Mouse (Mus musculus) cerebellum, postnatal 14 days (tissue): ENCODE results near the gene Nosip.
A peak's percentile ranks its signal among the peaks of the same experiment; 100 is the strongest.

ENCODE experiments used
- DNase-seq, 2 experiments: peaks; one replicate each; pipeline ENCODE4 v3.0.0; 2021; ENCODE audit warnings: mixed read lengths in 2 of 2

Nosip gene

DNA sequence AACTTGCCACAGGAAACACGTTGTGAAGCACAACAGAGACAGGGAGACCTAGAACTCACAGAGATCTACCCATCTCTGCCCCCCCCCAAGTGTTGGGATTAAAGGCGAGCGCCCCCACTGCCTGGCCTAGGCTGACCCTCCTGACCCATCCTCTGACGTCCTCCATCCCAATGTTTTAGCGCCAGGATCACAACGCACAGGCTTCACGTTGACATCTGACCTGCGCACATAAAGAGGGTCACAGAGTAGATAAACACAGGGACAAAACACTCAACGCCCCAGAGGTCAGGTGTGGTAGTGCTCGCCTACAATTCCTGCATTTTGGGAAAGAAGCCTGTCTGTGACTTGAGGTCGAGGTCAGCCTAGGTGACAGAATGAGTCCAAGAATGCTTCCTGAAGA is 25.5 kb upstream of the Nosip start:
- DNase-seq = no peak

DNA sequence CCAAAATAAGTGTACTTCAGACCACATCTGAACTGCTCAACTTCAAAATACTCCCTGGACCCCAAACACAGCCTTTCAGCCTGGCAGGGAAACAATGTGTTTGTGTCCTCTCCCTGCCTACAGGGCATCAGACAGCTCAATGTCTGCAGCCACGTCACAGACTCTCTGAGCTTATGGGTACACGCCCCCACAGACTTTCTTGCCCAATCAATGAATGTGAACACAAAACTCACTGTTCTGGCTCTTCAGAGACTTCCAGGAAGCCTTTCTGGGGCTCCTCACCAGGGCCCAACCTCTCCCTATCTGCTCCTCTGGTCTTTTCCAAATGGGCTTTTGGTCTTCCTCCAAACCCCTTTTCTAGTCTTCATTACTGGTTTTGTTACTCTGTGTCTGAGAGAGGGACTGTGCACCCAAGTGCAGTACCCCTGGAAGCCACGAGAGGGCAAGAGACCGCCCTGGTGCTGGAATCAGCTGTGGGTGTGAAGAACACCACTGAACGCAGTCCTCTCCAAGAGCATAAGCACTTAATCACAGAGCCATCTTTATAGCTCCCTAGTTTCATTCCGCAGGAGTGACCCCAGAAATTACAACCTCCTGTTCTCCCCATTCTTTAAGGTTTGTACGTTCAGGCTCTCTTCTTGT is 24.4 kb upstream of the Nosip start:
- DNase-seq = peak; percentile 66 to 82

DNA sequence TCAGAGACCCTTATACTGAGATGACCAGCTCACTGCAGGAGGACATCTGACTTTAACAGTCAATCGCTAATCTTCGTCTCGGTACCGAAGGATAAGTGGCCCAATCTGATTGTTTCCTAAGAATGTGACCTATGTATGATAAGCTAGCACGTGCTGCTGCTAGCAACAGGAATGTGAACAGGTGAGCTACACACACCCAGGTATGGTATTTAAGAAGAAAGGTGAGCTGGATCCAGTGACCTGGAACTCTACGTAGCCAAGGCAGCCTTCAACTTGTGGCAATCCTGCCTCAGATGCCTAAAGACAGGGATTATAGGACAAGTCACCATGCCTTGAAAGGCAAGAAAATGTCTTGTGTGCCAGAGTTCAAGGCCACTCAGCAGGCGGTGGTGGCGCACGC is 23.8 kb upstream of the Nosip start:
- no peak for DNase-seq

DNA sequence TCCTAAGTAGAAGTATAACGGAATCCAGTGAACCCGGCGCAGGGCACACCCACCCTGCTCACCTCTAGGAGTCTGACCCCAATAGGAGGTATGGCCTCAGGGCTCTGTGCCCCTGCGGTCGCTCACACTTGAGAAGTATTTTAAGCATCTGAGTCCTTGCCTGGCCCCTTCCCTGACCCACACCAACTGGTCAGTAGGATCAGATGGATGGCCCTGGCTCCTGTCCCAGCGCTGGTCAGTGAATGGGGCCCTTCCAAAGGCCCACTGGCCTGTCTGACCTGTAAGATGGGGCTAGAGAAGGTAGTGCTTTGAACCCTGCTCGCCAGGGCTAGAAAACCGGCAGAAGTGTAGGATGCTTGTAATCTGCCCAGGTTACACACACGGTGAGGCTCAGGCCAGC is 21.4 kb upstream of the Nosip start:
- no peak for DNase-seq

DNA sequence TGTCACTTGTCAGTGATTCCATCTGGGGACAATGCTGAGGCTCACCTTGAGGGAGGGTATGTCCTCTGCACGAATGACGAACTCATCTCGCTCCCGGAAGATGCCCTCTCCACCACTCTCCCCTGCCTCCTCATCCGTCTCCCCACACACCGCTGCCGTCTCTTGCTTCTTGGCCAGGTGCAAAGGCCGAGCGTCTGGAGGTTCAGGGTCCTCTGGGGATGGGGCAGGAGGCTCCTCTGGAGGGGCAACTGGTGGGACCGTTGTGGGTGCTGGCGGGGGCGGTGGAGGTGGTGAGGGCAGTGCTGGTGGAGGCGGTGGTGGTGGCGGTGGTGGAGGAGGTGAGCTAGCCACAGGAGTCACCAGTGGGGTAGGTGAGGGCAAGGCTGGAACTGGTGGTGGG is 18.9 kb upstream of the Nosip start:
- no peak for DNase-seq

DNA sequence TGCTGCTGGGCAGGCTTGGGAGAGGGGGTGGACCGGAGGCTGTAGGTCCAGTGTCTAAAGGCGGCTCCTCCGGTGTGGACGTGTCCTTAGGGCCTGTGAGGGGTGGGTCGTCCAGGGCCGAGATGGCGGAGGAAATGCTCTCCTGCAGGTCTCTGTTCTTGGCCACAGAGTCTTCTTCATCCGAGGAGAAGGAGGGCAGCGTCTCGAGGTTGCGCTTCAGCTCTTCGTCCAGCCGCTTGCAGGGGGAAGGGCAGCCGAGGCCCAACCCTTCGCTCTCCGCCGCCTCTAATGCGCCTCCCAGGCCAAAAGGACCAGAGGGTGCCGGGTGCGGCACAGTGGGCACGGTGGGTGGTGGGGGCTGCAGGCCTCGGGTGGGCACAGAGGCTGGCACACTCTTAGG is 16.5 kb upstream of the Nosip start:
- DNase-seq = no peak

DNA sequence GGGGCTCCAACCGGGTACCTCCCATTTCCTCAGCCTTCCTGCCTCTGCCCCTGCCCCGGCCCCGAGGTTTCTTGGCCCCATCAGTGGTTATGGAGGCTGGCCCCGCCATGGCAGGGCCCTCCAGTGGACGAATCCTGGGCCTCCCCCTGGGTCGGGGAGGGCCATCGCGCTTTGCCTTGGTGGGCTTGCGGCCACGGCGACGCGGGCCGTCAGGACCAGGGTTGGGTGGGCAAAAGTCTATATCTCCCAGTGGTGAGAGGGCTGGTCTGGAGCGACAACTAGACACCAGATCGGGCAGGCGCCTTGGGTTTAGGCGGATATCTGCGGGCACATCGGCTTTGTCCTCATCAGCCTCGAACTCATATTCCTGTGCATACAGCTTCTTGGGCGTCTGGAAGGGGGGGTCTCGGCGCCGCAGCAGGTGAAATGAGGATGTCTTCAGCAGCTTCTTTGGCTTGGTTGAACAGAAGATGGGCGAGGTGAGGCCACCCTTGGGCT is 15.3 kb upstream of the Nosip start:
- DNase-seq = no peak

DNA sequence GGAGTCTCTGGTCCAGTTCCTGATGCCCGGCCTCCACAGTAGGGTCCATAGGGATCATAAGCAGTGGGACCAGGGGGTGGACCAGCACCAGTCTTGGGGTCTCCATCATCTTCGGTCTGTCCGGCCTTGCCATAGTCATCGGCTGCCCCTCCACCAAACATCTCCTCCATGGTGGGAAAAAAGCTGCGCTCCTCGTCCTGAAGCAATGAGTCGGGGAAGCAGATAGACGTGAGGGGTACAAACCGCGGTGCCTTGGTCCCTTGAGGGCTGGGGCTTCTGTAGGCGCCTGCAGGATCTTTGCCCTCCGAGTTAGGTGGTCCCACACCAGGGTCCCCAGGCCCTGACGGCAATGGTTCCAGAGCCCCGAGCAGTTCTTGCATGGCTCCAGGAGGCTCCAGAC is 14.7 kb upstream of the Nosip start:
- DNase-seq = no peak

DNA sequence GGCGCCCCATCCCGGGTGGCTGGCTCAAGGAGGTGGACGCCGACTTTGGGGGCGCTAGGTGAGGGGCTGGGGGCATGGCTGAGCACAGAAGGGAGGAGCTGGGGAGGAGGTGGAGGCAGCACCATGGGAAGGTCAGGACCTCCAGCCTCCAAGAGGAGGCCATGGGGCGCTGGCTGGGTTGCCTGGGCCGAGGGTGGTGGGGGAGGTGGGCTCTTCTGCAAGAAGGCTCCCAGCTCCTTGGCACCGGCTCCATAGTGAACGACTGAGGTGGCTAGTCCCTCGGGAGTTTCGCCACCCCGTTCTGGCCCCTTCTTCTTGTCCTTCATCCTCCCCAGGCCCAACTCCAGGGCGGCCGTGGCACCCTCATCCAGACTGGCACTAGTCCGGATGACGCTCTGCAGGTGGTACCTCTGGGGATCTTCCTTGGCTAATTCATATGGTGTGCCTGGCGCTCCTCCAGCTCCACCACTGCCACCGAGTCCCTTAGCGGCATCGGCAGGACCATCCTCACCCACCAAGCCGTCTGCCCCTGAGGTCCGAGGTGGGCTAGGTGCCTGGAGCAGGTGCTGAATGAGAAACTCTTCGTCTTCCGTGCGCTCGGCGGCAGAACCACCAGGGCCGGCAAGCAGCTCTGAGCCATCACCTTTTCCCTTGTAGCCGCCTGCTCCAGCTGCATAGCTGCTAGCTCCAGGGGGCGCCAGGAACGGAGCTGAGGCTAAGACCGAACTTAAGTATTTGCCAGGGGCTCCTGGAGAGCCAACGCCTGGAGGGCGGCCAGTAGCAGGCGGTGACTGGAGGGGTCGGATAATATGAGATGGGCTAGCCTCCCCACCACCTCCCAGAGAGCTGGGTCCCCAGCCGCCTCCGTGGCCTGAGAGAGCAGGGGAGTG is 14.0 kb upstream of the Nosip start:
- no peak for DNase-seq

DNA sequence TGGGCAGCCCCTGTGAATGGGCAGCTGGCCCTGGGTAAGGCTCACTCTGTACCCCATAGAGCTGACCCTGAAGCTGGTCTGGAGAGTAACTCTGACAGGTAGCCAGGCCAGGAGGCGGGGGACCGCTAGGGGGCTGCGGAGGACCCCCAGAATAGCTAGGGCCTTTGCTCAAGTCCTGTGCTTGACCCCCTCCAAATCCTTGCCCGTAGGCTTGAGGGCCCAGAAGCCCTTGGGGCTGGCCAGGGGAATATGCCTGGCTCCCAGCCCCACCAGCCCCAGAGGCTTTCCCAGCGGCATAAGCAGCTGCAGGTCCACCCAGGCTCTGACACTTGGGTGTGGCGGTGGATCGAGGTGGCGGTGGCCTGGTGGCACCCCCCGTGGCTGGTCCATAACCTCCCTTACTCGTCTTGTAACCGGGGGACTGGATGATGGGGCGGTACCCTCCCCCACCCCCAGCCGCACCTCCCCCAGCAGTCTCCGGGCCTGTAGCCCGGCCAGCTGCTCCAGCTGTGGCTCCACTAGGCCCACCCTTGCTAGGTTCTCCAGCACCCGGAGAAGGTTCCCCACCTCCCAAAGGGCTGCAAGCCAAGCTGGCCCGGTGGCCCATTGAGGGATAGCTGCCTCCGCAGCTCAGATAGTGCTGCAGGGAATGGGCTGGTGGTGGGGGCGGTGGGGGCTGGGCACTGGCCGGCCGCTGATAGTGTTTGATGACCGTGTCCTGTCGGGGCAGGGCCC is 13.1 kb upstream of the Nosip start:
- no peak for DNase-seq

DNA sequence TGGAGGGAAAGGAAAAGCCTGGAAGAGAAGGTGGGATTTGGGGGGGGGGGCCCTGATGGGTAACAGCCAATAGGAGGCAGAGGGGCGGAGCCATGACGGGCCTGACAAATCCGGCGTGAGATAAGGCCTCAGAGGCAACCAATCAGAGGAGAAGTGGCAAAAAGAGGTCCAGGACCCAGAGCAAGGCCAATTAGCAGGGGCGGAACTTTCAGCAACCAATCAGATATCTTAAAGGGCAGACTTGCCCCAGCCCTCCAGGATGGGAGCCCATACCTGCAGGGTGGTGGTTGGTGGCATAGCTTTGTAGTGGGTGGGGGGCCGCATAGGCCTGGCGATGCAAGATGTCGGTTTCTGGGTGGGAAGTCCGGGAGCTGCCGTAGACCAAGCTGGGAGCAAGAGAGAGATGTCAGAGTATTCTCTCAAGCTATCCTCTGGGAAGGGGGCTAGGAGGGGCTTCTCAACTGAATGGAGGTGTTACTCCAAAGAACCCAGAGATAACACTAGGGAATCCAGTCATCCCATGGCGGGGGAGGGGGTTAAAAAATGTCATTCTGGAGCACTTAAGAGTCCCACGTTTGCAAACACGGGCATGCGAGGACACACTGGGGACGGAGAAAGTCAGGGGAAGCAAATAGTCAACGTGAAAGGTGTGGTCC is 11.2 kb upstream of the Nosip start:
- peak; percentile 83 to 89 for DNase-seq

DNA sequence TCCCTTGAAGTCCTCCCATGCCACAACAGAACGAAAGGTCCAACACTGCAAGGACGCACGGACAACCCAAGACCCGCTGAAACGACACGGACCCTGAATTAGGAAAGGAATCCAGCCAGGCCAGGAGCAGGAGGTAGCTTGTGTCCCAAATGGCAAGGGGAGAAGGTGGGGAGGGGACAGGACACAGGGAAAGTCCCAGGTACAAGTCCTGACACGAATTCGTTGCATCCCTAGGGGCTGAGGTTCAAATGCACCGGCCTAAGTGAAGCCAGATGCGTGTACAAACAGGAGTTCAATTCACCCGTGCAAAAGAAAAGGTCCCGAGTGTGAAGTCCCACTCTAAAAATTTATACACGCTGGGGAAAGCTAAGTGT is 10.6 kb upstream of the Nosip start:
- no peak for DNase-seq

DNA sequence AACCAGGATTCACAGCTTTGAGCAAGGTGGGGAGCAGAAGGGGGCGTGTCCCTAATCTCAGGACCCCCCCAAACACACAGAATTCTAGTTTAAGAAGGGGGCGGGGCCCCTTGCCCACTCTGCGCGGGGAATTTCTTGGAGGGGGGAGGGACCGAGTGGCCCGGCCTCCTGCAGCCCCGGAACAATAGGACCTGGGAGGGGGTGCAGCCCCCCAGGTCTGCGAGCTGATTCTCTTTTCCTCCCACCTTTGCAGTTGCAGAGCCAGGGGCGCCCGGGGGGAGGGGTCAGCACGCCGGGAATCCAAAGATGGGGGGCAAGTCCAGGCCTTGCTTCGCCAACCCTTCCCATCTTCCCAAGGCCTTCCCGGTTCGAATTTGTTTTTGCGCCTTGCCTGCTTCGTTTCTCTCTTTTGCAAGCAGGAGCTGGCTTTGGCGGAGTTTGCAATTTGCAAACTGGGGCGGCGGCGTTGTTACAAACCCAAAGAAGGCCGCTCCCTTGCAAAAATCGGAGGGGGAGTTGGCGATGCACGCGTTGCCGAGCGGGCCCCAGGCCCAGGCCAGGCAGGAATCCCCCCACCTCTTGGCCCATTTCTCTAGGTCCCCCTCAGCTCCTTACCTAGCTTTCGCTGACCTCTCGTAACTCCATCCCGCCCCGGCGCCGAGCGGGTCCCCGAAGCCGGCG is 9.9 kb upstream of the Nosip start:
- peak; percentile 66 to 67 for DNase-seq

DNA sequence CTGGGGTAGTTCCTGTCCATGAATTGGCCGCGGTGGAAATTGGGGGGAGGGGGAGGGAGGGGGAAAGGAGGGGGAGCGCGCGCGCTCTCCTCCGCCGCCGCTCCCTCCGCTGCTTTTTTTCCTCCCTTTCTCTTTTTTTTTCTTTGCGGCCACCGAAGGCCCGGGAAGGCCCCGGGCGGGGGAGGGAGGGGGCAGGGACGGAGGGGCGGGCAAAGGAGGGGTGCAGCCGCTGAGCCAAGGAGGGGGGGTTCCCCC is 9.4 kb upstream of the Nosip start, which contains the start of gene Prr12:
Gene Prr12, minus strand, starts transcription at position 20 of the 255 bp plus-strand sequence.
- no peak for DNase-seq

DNA sequence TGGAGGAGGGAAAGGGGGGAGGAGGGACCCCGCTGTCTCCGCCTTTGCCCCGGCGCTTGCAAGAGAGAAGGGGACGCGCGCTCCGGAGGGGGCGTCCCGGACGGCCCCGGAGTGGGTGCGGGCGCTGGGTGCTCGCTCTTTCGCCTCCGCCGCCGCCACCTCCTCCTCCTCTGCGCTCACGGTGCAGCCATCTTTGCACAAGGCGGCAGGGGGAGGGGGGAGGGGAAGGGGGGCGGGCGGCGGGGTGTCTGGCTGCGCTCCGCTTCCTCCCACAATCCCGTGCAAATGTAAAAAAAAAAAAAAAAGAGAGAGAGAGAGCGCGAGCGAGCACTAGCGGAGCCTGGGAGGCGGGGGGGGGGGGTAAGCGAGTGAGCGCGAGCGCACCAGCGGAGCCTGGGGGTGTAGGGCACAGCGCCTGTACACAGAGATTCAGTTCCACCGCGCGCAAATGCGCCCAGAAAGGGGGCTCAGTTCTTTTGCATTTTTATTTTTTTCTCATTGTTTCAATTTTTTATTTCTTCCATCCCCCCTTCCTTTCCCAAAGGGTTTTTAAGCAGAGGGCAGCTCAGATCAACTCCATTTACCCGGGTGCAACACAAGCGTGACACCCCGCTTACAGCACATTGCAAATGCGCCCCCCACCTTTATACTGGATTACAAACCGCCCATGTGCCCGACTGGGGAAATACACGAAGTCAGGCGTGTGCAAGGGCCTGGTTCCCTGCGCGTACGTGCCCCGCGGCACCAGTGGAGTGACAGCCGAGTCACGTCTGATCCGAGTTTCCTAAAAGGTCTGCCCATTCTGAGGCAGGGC is 8.9 kb upstream of the Nosip start:
- DNase-seq = peak; percentile 77 to 82

DNA sequence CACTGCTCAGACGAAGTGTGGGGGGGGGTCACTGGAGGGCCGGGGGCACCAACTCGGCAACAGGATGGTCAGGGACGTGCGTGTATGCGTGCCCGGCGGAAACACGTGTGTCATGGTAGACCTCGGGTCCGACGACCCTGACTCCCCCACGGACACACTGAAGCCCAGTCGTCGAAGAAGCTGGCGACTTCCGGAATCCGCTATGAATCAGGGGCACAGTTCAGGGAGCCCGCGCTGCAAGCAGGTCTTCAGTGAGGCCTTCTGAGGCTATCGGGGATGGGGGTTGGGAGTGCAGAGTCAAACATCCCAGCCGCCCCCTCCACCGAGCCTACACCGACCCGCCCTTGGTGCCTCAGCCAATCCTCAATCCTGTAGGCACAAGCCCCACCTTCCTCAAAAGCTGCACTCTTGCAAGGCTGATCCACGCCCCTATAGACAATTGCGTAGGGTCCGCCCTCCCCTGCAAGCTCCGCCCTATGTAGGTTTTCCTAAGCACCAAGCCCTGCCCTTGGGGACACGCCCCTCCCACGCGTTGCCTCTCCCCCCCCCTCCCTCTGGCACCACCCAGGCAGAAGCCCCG is 8.2 kb upstream of the Nosip start:
- peak; percentile 91 to 92 for DNase-seq

DNA sequence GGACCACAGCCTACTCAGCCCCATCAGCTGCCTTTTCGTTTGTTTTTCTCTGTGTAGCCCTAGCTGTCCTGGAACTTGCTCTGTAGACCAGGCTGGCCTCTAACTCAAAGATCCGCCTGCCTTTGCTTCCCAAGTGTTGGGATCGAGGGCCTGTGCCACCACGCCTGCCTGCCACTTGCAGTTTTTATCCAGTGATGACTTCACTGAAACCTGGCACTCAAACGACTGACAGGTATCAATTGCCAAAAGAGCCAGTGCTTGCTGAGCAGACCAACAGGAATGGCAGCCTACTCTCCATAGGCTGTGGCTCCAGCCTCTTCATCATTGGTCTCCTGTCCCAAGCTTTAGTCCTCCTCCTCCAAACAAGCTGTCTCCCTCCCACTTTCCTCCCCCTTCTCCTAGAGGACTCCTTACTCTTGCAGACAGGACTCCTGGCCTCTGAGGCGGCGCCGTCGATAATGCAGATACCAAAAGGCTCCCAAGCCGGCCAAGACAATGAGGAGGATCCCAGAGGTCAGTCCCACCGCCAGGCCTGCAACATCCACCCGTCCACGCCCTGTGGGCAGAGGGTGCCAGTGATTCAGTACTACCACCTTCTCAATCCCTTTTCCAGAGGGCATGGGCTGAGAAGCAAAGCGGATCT is 5.8 kb upstream of the Nosip start:
- DNase-seq = peak in 1 of 2 experiments; percentile 47

DNA sequence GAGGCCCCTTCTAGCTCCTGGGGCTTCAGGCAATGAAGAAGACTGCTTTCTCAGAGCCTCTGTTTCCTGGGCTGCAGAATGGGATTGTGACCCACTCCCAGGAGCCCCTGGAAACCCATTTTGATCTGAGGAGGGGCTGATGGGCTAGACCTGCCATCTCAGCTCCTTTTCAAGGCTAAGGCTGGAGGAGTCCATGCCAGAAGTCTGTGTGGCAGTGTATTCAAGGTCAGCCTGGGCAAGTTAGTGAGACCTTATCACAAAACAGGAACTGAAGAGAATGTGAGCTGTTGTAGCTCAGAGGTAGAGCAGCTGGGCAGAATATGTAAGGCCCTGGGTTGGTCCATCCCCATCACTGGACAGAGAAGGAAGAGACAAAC is 5.3 kb upstream of the Nosip start:
- no peak for DNase-seq

DNA sequence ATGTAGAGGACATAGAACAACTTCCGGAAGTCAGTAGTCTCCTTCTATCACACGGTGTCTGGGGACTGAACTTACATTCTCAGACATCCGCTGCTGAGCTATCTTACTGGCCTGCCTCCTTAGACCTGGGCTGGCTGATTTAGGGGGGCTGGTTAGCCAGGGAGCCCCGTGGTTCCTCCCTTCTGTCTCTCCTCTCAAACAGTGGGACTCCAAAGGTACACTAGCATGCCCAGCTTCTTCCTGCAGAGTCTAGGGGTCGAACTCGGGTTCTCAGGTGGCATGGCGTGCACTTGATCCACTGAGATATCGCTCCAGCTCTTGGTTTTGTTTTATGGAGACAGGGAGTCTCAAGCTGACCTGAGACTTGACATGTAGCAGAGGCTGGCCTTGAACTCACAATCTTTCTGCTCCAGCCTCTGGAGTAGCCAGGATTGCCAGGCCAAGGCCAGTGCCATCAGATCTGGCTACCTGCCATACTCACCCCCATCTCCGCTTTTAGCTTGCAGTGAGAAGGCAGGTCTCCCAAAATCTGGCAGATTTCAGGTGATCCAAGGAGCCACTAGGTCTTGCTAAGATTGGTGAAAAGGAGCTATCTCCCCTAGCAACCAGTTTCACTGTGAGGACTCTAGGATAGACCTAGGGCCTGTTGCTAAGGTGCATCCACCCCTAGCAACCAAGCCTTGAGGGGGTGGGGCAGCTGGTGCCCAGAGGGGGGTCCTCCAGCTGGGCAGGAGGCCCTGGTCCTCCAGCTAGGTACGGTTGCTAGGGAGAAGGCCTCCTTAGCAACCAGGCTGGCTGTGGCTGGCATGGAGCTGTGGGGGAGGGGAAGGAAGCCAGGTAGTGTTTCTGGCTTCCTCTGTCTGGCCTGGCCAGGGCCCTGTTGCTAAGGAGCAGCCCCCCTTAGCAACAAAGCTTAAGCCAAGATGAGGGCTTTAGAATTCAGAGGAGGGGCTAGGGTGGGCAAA is 3.3 kb upstream of the Nosip start:
- peak; percentile 69 to 81 for DNase-seq
